Mouse (Mus musculus) forebrain, postnatal 0 days (tissue): Measurements from ENCODE around the gene Arpc3. TPM values are rescaled to one million over a fixed set of nuclear protein-coding genes. Genes with fewer than 3 reads are reported as not detected.
A peak's percentile ranks its signal among the peaks of the same experiment; 100 is the strongest.

Experiments used
- ATAC-seq: fragments of 200-750 bp; cut with Nextera tagmentation; 2 replicates; pipeline ENCODE4 v1.8.0; 2017; ENCODE audit warnings: mild to moderate bottlenecking, moderate library complexity
- DNase-seq: peaks from one replicate; pipeline ENCODE4 v3.0.0-alpha.2; 2015
- H3K27ac ChIP-seq: fragments of 300-500 bp; sonication (generic); 2 replicates; pipeline ENCODE4 v1.5.1; 2014; ENCODE audit warnings: low read depth, mild to moderate bottlenecking, antibody characterized with exemption, low read length, moderate library complexity, mixed read lengths
- H3K27me3 ChIP-seq: fragments of 300-500 bp; sonication (generic); 2 replicates; pipeline ENCODE4 v1.6.1; 2014; ENCODE audit warnings: mild to moderate bottlenecking, low read length, mixed read lengths; ENCODE audit not compliant: insufficient read depth
- H3K36me3 ChIP-seq: fragments of 300-500 bp; sonication (generic); 2 replicates; pipeline ENCODE4 v1.6.1; 2014; ENCODE audit warnings: mild to moderate bottlenecking, moderate library complexity; ENCODE audit not compliant: insufficient read depth
- H3K4me1 ChIP-seq: fragments of 300-500 bp; sonication (generic); 2 replicates; pipeline ENCODE4 v1.6.1; 2014; ENCODE audit warnings: antibody characterized with exemption; ENCODE audit not compliant: insufficient read depth
- H3K4me2 ChIP-seq: fragments of 300-500 bp; sonication (generic); 2 replicates; pipeline ENCODE4 v1.6.1; 2014; ENCODE audit warnings: low read depth, mild to moderate bottlenecking, moderate library complexity
- H3K4me3 ChIP-seq: fragments of 300-500 bp; sonication (generic); 2 replicates; pipeline ENCODE4 v1.5.1; 2014; ENCODE audit warnings: low read depth, low read length, mixed read lengths
- H3K9ac ChIP-seq: fragments of 300-500 bp; sonication (generic); 2 replicates; pipeline ENCODE4 v1.6.1; 2014; ENCODE audit warnings: mild to moderate bottlenecking
- H3K9me3 ChIP-seq: fragments of 300-500 bp; sonication (generic); 2 replicates; pipeline ENCODE4 v1.6.1; 2016; ENCODE audit warnings: low read length
- CTCF ChIP-seq: sonication (generic); IDR thresholded peaks from 2 replicates; pipeline ENCODE4 v1.5.1; 2016; ENCODE audit warnings: antibody characterized with exemption, control low read depth, low read depth
- WGBS: fragments of 180-500 bp; shearing (Covaris S2); extraction: QIAGEN DNeasy Blood & Tissue Kit; methylation state at CpG from one replicate; pipeline ENCODE4 v1.1.7; 2014; 5-methylcytosine and 5-hydroxymethylcytosine counted together
- polyA plus RNA-seq: library from polyadenylated mRNA; unstranded; fragments of >200 nt; fragmentation: Nextera tagmentation; extraction: Ambion mirVana; gene quantifications from 2 replicates; pipeline ENCODE4 v1.2.1, GENCODE M21; 2015
- total RNA-seq: library from RNA; depleted of rRNA; stranded (reverse); fragments of >200 nt; gene quantifications from 2 replicates; pipeline ENCODE4 v1.2.3, GENCODE M21; 2014

Gene Arpc3
- total and polyA plus RNA-seq, 2 experiments from 2014 or later = 171 to 234 TPM

GRCm38 (mm10) chr5:122371591-122372191, 20.0 kb upstream of the Arpc3 start, which contains the start of gene Gpn3:
Gene Gpn3, plus strand, starts transcription at chr5:122371876.
- no peak for TF ChIP-seq CTCF
- Histone ChIP-seq H3K4me2 (peak within 1 kb of the TSS; percentile 72), H3K9ac (peak within 1 kb of the TSS; percentile 87), H3K9me3 (no peaks in the 10 kb centered on the region), H3K4me1 (peaks cover 7% of the 10 kb centered on the region; the same call in 1 of the 2 replicates), H3K4me3 (peak within 1 kb of the TSS; percentile 82), H3K27ac (peak within 1 kb of the TSS; percentile 96), H3K36me3 (peaks cover 39% of the 10 kb centered on the region), H3K27me3 (no peaks in the 10 kb centered on the region)
- under 1% methylated on average over 35 of the region's 46 CpGs for WGBS
- peak; percentile 75 for ATAC-seq
- peak; percentile 31 for DNase-seq

DNA sequence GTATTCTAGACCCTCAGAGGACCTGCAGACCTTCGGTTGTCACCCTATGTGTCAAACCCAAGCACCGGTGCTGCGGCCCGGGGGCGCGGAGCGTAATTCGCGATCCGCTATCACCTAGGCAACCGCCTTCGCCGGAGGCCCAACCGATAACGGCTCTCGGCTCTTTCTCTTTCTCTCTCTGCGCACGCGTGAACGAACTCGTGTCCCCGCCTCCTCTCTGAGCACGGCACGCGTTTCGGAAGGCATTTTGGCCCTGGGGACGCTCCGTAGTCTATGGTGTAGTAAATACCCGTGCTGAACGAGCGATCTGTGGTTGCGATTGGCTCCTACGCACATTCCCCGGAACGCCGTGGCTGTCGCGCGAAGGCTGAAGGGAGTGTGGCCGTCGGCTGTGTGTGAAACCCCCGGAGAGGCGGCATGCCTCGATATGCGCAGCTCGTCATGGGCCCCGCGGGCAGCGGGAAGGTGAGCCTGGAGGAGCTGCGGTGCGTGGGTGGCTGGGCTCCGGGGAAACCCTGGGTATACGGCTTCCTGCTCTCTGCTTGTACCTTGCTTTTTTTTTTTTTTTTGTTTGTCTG, 19.4 kb upstream of the Arpc3 start, which contains the start of gene Fam216a:
Gene Fam216a, minus strand, starts transcription at position 173 of the 578 bp plus-strand sequence.
- peak within 1 kb of the TSS; percentile 96 for H3K27ac ChIP-seq
- peaks cover 34% of the 10 kb centered on the region for H3K36me3 ChIP-seq
- ATAC-seq (peak; percentile 97), DNase-seq (peak; percentile 100)
- H3K4me2 ChIP-seq = peak within 1 kb of the TSS; percentile 72
- no peaks in the 10 kb centered on the region for H3K9me3 ChIP-seq
- WGBS = under 1% methylated on average over 53 of the region's 53 CpGs
- H3K4me1 ChIP-seq = peaks cover 7% of the 10 kb centered on the region; the same call in 1 of the 2 replicates
- peak within 1 kb of the TSS; percentile 87 for H3K9ac ChIP-seq
- peak within 1 kb of the TSS; percentile 82 for H3K4me3 ChIP-seq
- no peak for TF ChIP-seq CTCF
- H3K27me3 ChIP-seq = no peaks in the 10 kb centered on the region

DNA sequence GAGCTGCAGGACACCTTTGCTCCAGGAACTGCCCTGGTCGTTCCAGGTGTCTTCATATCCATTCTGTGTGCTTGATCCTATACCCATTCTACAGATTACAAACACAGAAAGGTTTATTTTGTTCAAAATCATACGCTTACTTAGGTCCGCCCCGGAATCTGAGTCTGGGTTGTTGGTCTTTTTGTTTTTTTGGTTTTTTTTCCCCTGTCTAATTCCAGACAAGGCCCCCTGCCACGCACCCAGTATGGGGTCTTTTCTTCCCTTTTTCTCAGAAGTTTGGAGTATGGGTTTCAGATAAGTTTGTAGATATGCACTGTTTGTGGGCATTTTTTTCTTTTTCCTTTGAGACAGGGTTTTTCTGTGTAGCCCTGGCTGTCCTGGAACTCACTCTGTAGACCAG, 18.8 kb upstream of the Arpc3 start:
- peaks cover 28% of the 10 kb centered on the region for H3K36me3 ChIP-seq
- no peaks in the 10 kb centered on the region for H3K27me3 ChIP-seq
- no peaks in the 10 kb centered on the region for H3K9me3 ChIP-seq
- peaks cover 7% of the 10 kb centered on the region; the same call in 1 of the 2 replicates for H3K4me1 ChIP-seq
- DNase-seq (no peak), ATAC-seq (no peak)
- TF ChIP-seq CTCF = no peak
- peak overlapping the region; percentile 96; the same call in 1 of the 2 replicates for H3K27ac ChIP-seq
- peak overlapping the region; percentile 82 for H3K4me3 ChIP-seq
- WGBS = 4% methylated on average over 5 of the region's 5 CpGs
- H3K4me2 ChIP-seq = peak overlapping the region; percentile 72
- H3K9ac ChIP-seq = peak overlapping the region; percentile 63

GRCm38 (mm10) chr5:122377101-122377833, 14.4 kb upstream of the Arpc3 start:
- ATAC-seq (no peak), DNase-seq (no peak)
- Histone ChIP-seq H3K36me3 (peaks cover 33% of the 10 kb centered on the region), H3K27me3 (no peaks in the 10 kb centered on the region), H3K4me1 (0 out of 2 replicates have a peak, but pooled peaks cover 4% of the 10 kb centered on the region), H3K4me2 (no peak overlapping the region), H3K4me3 (no peak overlapping the region), H3K27ac (no peak overlapping the region), H3K9me3 (no peaks in the 10 kb centered on the region), H3K9ac (no peak overlapping the region)
- TF ChIP-seq CTCF = no peak
- 92% methylated on average over 4 of the region's 4 CpGs for WGBS

GRCm38 (mm10) chr5:122378171-122378570, 13.5 kb upstream of the Arpc3 start:
- ATAC-seq (no peak), DNase-seq (no peak)
- 93% methylated on average over 12 of the region's 12 CpGs for WGBS
- H3K9ac ChIP-seq = no peak overlapping the region
- TF ChIP-seq CTCF = no peak
- H3K4me1 ChIP-seq = 0 out of 2 replicates have a peak, but pooled peaks cover under 1% of the 10 kb centered on the region
- H3K9me3 ChIP-seq = no peaks in the 10 kb centered on the region
- no peak overlapping the region for H3K4me2 ChIP-seq
- H3K27ac ChIP-seq = no peak overlapping the region
- H3K36me3 ChIP-seq = peaks cover 36% of the 10 kb centered on the region
- no peak overlapping the region for H3K4me3 ChIP-seq
- no peaks in the 10 kb centered on the region for H3K27me3 ChIP-seq

- Histone ChIP-seq H3K4me1 (no peaks in the 10 kb centered on the region), H3K9me3 (no peaks in the 10 kb centered on the region), H3K4me3 (no peak overlapping the region), H3K36me3 (peaks cover 36% of the 10 kb centered on the region), H3K4me2 (no peak overlapping the region), H3K27me3 (no peaks in the 10 kb centered on the region), H3K9ac (no peak overlapping the region), H3K27ac (no peak overlapping the region)
- DNase-seq = peak; percentile 84
- WGBS = 52% methylated on average over 11 of the region's 11 CpGs
- TF ChIP-seq CTCF = peak; percentile 90
- peak; percentile 90 for ATAC-seq
Measured at GRCm38 (mm10) chr5:122379374-122380155, 12.1 kb upstream of the Arpc3 start.
